Mouse (Mus musculus) embryonic fibroblast, embryonic 13.5 days (primary cell): Measurements from ENCODE around the gene Cnn3.

Source experiments
- CTCF ChIP-seq: IDR thresholded peaks from 2 replicates; pipeline ENCODE4 v1.5.1; 2011; ENCODE audit warnings: mild to moderate bottlenecking, control low read depth, low read length, moderate library complexity, borderline replicate concordance; ENCODE audit not compliant: insufficient read depth
- POLR2A ChIP-seq: IDR thresholded peaks from 2 replicates; pipeline ENCODE4 v1.6.1; 2011; ENCODE audit warnings: low read depth, mild to moderate bottlenecking, control low read depth, low read length, moderate library complexity

DNA sequence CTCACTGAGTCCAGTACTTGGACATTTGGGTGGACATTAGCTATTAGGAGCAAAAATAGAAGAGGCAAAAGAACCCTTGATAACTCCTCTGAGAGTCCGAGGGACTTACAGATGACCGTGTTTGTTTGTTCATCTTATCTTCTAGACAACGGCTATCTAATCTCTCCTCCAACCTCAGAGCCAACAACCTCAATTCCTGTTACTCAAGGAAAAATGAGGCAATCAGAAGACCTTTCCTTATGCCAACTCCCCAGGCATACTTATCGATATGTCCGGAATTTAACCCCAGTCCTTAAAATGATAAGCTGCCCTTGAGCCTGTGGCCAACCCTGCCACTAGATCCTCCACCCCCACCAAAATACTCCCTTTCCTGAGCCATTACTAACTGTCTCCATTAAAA lies 74.4 kb downstream of the Cnn3 start:
- TF ChIP-seq POLR2A (no peak), CTCF (no peak)
